Mouse (Mus musculus): ENCODE results near the gene Gm49354. TPM values are rescaled to one million over a fixed set of nuclear protein-coding genes. Genes with fewer than 3 reads are reported as not detected.
"Not testable (repeated sequence)": the region's sequence is repeated elsewhere in the genome, so short reads cannot be mapped to it uniquely, and the experiment has no call there.

Gene Gm49354
- total RNA-seq, 2 experiments from 2014 or later, result not detected

- no peak for ATAC-seq (replicated peaks; ENCODE audit: poor library complexity)
Observed at GRCm38 (mm10) chr13:59713710-59714109, 68.3 kb downstream of the Gm49354 start.

GRCm38 (mm10) chr13:59711984-59712383, 70.1 kb downstream of the Gm49354 start, which contains the start of gene Spata31d1b:
TSS of gene Spata31d1b (plus strand) at chr13:59712284.
- not testable (repeated sequence) for ATAC-seq (replicated peaks; ENCODE audit: poor library complexity)

GRCm38 (mm10) chr13:59710230-59710629, 71.8 kb downstream of the Gm49354 start, which contains the start of gene Spata31d1a:
TSS of gene Spata31d1a (minus strand) at chr13:59710330.
- no peak for ATAC-seq (replicated peaks; ENCODE audit: poor library complexity)

Other genes starting within 250 kb of the Gm49354 start
- 44.3 and 45.6 TPM in 2 replicates for gene Agtpbp1, start 197.0 kb downstream of the Gm49354 start, total RNA-seq (2015)
- gene Agtpbp1, start 197.0 kb downstream of the Gm49354 start, total RNA-seq (2017), result 46.6 and 55.7 TPM in 2 replicates
- gene Naa35, start 197.0 kb downstream of the Gm49354 start, total RNA-seq (2015), result 59.8 and 66.4 TPM in 2 replicates
- gene Naa35, start 197.0 kb downstream of the Gm49354 start, total RNA-seq (2017), result 35.5 and 42.6 TPM in 2 replicates
- 11.8 and 14.3 TPM in 2 replicates for gene Golm1, start 106.4 kb downstream of the Gm49354 start, total RNA-seq (2015)
- 18.5 and 26.2 TPM in 2 replicates for gene Golm1, start 106.4 kb downstream of the Gm49354 start, total RNA-seq (2017)
- 0.05 TPM in 1 of 2 replicates, not detected in the other for gene 4921517D22Rik, start 88.1 kb downstream of the Gm49354 start, total RNA-seq (2015)
- not detected in 2 replicates for gene 4921517D22Rik, start 88.1 kb downstream of the Gm49354 start, total RNA-seq (2017)
- gene Spata31d1a, start 71.9 kb downstream of the Gm49354 start, total RNA-seq (2015), result not detected in 2 replicates
- not detected in 2 replicates for gene Spata31d1a, start 71.9 kb downstream of the Gm49354 start, total RNA-seq (2017)
- not detected in 2 replicates for gene Spata31d1b, start 70.0 kb downstream of the Gm49354 start, total RNA-seq (2015)
- not detected in 2 replicates for gene Spata31d1b, start 70.0 kb downstream of the Gm49354 start, total RNA-seq (2017)
- not detected in 2 replicates for gene Spata31d1d, start 50.5 kb downstream of the Gm49354 start, total RNA-seq (2015)
- not detected in 2 replicates for gene Spata31d1d, start 50.5 kb downstream of the Gm49354 start, total RNA-seq (2017)
- gene 1700014D04Rik, start 35.5 kb downstream of the Gm49354 start, total RNA-seq (2015), result 0.10 TPM in 1 of 2 replicates, not detected in the other
- not detected in 2 replicates for gene 1700014D04Rik, start 35.5 kb downstream of the Gm49354 start, total RNA-seq (2017)
- gene Isca1, start 12.4 kb downstream of the Gm49354 start, total RNA-seq (2015), result 65.4 and 74.1 TPM in 2 replicates
- 29.9 and 34.0 TPM in 2 replicates for gene Isca1, start 12.4 kb downstream of the Gm49354 start, total RNA-seq (2017)
- 55.9 and 65.0 TPM in 2 replicates for gene Tut7, start 40.9 kb upstream of the Gm49354 start, total RNA-seq (2015)
- 73.9 and 127 TPM in 2 replicates for gene Tut7, start 40.9 kb upstream of the Gm49354 start, total RNA-seq (2017)

All from megakaryocyte progenitor cell, adult 5-6 weeks (primary cell).